Mouse (Mus musculus) testis, adult 2 months (tissue): Measurements from ENCODE around the gene Mks1. TPM values are rescaled to one million over a fixed set of nuclear protein-coding genes. Genes with fewer than 3 reads are reported as not detected.

Source experiments
- H3K27ac ChIP-seq: fragments of 200-500 bp; 2 replicates; pipeline ENCODE4 v1.5.1; 2012; ENCODE audit warnings: low read depth, low read length; ENCODE audit not compliant: control insufficient read depth, insufficient read depth
- H3K27me3 ChIP-seq: fragments of 200-500 bp; 2 replicates; pipeline ENCODE4 v1.6.1; 2012; ENCODE audit warnings: mild to moderate bottlenecking, low read length, moderate library complexity; ENCODE audit not compliant: control insufficient read depth, insufficient read depth
- H3K36me3 ChIP-seq: fragments of 200-500 bp; 2 replicates; pipeline ENCODE4 v1.6.1; 2012; ENCODE audit warnings: mild to moderate bottlenecking, low read length; ENCODE audit not compliant: control insufficient read depth, insufficient read depth
- H3K4me1 ChIP-seq: fragments of 200-500 bp; 2 replicates; pipeline ENCODE4 v1.6.1; 2012; ENCODE audit warnings: low read length; ENCODE audit not compliant: control insufficient read depth, insufficient read depth
- H3K4me3 ChIP-seq: fragments of 200-500 bp; 2 replicates; pipeline ENCODE4 v1.5.1; 2012; ENCODE audit warnings: low read depth, mild to moderate bottlenecking, low read length, moderate library complexity, mixed read lengths; ENCODE audit not compliant: control insufficient read depth
- CTCF ChIP-seq: fragments of 200-500 bp; IDR thresholded peaks from 2 replicates; pipeline ENCODE4 v1.5.1; 2012; ENCODE audit warnings: low read depth, mild to moderate bottlenecking, inconsistent platforms, low read length, moderate library complexity; ENCODE audit not compliant: control insufficient read depth, insufficient read depth, insufficient replicate concordance
- POLR2A ChIP-seq: fragments of 200-500 bp; IDR thresholded peaks from 2 replicates; pipeline ENCODE4 v1.6.1; 2012; ENCODE audit warnings: low read depth, mild to moderate bottlenecking, inconsistent platforms, low read length, moderate library complexity; ENCODE audit not compliant: control insufficient read depth
- polyA plus RNA-seq: library from polyadenylated mRNA; depleted of rRNA; stranded (reverse); fragments of >200 nt; gene quantifications from 2 replicates; pipeline ENCODE4 v1.2.3, GENCODE M21; 2012; rRNA removed

The Mks1 gene
- 19.0 and 20.6 TPM in 2 replicates for polyA plus RNA-seq

DNA sequence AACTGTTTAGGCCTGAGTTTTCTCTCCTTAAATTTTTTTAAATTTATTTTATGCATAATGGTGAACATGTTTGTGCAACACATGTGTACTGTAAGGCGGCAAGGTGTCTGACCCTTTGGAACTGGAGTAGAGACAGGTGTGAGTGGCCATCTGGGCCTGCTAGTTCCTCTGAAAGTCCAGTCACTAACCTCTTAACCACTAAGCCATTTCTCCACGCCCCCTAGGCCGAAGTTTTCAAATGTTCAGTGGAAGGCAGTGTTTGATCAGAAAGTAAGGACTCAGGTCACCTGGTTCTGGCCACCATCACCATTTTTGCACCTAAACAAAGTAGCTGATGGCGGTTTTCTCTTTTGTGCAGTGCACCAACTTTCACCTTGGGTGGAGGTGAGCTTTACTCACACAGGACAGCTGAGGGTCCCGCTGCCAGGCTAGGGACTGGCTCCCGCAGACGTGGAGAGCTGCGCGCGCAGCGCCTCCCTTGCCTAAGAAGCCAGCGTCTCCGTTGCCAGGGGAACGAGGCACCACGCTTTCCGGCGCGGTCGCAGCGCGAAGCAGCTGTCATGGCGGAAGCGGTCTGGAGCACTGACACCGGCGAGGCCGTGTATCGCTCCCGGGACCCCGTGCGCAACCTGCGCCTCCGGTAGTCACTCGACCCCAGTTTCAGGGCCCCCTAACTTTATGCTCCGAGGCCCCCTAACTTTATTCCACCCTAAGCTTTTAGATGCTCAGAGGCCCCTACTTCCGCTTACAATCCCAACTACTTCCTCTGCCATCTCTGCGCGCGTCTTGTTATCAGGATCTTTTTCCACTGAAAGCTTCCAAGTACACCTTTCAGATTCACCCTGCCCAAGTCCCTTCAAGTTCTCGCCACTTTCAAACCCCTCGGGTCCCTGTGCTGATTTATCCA, at the start of gene Mks1:
Gene Mks1, plus strand, starts transcription at position 526 of the 907 bp plus-strand sequence.
- H3K36me3 ChIP-seq: peaks cover 5% of the 10 kb centered on the region
- H3K27ac ChIP-seq: peak within 1 kb of the TSS; percentile 55
- peaks cover 4% of the 10 kb centered on the region for H3K4me1 ChIP-seq
- no peaks in the 10 kb centered on the region for H3K27me3 ChIP-seq
- TF ChIP-seq POLR2A (peak; percentile 88), CTCF (no peak)
- peak within 1 kb of the TSS; percentile 93 for H3K4me3 ChIP-seq

DNA sequence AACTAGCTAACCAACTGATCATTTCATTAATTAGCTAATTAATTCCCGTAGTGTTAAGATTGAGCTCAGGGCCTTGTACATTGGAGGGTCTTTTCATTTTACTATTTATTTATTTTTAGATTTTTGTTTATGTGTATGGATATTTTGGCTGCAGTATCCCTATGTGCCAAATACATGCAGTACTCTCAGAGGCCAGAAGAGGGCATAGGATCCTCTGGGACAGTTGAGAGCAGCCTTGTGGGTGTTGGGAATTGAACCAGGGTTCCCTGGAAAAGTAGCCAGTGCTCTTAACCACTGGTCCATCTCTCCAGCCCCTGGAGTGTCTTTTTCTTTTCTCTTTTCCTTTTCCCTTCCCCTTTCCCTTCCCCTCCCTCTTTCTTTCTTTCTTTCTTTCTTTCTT, 47.6 kb upstream of the Mks1 start:
- H3K27ac ChIP-seq: no peak overlapping the region
- no peaks in the 10 kb centered on the region for H3K27me3 ChIP-seq
- no peak for TF ChIP-seq POLR2A
- H3K4me3 ChIP-seq: no peak overlapping the region
- H3K36me3 ChIP-seq: no peaks in the 10 kb centered on the region
- H3K4me1 ChIP-seq: peaks cover 4% of the 10 kb centered on the region

GRCm38 (mm10) chr11:87807433-87807832, 45.6 kb upstream of the Mks1 start:
- Histone ChIP-seq H3K36me3 (no peaks in the 10 kb centered on the region), H3K27ac (no peak overlapping the region), H3K27me3 (no peaks in the 10 kb centered on the region), H3K4me1 (peaks cover 2% of the 10 kb centered on the region), H3K4me3 (no peak overlapping the region)
- TF ChIP-seq CTCF (no peak), POLR2A (no peak)

- H3K27me3 ChIP-seq: no peaks in the 10 kb centered on the region
- H3K36me3 ChIP-seq: no peaks in the 10 kb centered on the region
- no peak overlapping the region for H3K4me3 ChIP-seq
- TF ChIP-seq POLR2A: no peak
- TF ChIP-seq CTCF: no peak
- no peak overlapping the region for H3K27ac ChIP-seq
- no peaks in the 10 kb centered on the region for H3K4me1 ChIP-seq
These were observed 44.8 kb upstream of the Mks1 start for GRCm38 (mm10) chr11:87808236-87808635.

- Histone ChIP-seq H3K4me3 (no peak overlapping the region), H3K4me1 (no peaks in the 10 kb centered on the region; the same call in 1 of the 2 replicates), H3K36me3 (no peaks in the 10 kb centered on the region), H3K27me3 (no peaks in the 10 kb centered on the region), H3K27ac (no peak overlapping the region)
- TF ChIP-seq POLR2A: no peak
- no peak for TF ChIP-seq CTCF
These were observed 41.6 kb upstream of the Mks1 start for GRCm38 (mm10) chr11:87811396-87811795.

DNA sequence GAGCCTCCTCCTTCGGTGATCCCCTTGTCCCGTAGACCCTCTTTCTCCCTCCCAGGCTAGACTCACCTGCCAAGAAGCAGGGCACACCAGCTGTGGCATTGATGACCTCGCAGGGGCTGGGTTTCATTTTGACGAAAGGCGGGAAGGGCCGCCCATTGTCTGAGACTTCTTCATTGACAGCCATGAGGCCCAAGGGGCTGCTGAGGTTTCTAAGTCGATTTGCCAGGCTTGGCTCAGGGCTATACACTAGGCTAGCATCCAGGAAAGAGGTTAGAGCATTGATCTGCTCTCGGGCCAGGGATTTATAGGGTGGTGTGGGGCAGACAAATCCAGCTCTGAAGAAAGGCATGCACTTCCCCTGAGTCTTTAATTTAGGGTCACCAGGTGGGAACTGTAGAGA, 38.2 kb upstream of the Mks1 start:
- H3K36me3 ChIP-seq: no peaks in the 10 kb centered on the region
- peaks cover 12% of the 10 kb centered on the region for H3K4me1 ChIP-seq
- H3K27ac ChIP-seq: no peak overlapping the region
- H3K27me3 ChIP-seq: no peaks in the 10 kb centered on the region; the same call in 1 of the 2 replicates
- TF ChIP-seq CTCF (no peak), POLR2A (no peak)
- no peak overlapping the region for H3K4me3 ChIP-seq

DNA sequence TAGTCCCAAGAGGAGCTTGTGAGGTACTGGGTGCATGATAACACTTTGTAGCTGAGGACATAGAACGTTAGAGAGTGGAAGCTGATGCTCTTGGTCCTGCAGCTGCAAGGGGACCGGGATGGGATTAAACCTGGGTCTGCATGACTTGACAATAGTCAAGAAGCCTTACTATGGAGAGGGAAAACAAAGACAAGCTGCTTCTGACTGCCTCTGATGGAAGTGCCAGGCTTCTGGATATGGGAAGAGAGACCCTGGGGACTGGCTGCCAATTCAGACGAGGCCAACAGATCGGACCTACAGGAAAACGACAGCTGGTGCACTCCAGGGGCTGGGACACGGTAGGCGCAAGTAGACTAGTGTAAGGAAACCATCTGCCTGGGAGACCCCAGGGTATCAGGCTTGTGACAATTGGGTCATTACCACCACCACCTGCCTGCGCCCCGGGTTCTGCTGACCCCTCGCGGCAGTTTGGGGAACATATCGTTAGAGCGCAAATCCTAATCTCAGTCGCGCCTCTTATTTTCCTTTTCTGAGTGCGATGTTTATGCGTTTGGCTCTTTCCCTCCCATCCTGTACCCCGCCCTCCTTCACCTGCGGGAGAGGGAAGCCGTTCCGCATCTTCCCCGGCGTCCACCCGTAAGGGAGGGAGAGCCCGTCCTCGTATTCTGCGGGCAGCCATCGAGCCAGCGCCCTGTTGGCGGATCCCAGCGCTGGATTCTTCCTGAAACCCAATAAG, 36.1 kb upstream of the Mks1 start:
- Histone ChIP-seq H3K4me3 (no peak overlapping the region; the same call in 1 of the 2 replicates), H3K4me1 (peaks cover 12% of the 10 kb centered on the region), H3K27me3 (no peaks in the 10 kb centered on the region; the same call in 1 of the 2 replicates), H3K36me3 (no peaks in the 10 kb centered on the region), H3K27ac (no peak overlapping the region)
- TF ChIP-seq CTCF (peak; percentile 50; the same call in 1 of the 2 replicates), POLR2A (no peak)
